Mouse (Mus musculus) heart, postnatal 14 days (tissue): ENCODE data around the gene Plpp6. TPM values are rescaled to one million over a fixed set of nuclear protein-coding genes. Genes with fewer than 3 reads are reported as not detected.
A peak's percentile ranks its signal among the peaks of the same experiment; 100 is the strongest.
"Not testable (repeated sequence)": the region's sequence is repeated elsewhere in the genome, so short reads cannot be mapped to it uniquely, and the experiment has no call there.

Experiments
- DNase-seq, 2 experiments: peaks; one replicate each; pipeline ENCODE4 v3.0.0; 2021 to 2022
- intact Hi-C: fragments of 180-260 bp; cut with DNase I; formaldehyde crosslinking; loops from one replicate; pipeline ENCODE4 v1.15.1; 2025
- total RNA-seq, 2 experiments: library from RNA; stranded (reverse); gene quantifications; 2 replicates each; pipeline ENCODE4 v1.2.3; 2021

Plpp6 gene
- total RNA-seq, 2 experiments from 2014 or later, result 6.1 to 6.2 TPM

DNA sequence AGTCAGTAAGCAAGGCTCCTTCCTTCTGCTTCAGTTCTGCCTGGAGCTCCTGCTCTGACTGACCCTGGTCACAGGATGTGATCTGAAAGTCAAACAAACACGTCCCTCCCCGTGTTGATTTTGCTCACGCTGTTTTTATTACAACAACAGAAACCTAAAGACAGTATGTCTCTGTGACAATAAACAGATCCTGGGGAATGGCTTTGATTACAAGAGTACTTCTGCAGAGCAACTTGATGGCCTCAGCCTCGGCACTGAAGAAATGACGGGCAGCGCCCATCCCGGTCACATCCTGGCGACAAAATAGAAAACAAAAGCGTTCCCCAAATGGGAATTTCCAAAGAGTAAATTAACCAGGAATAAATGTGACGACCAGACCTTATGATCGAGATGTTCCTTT, 6.5 kb downstream of the Plpp6 start:
- DNase-seq, result no peak
- intact Hi-C loops, result loop anchor here (2.0 to 10.0 kb wide), 3 partner anchors 19 to 535 kb away; partner anchors contain the start of gene Jak2

DNA sequence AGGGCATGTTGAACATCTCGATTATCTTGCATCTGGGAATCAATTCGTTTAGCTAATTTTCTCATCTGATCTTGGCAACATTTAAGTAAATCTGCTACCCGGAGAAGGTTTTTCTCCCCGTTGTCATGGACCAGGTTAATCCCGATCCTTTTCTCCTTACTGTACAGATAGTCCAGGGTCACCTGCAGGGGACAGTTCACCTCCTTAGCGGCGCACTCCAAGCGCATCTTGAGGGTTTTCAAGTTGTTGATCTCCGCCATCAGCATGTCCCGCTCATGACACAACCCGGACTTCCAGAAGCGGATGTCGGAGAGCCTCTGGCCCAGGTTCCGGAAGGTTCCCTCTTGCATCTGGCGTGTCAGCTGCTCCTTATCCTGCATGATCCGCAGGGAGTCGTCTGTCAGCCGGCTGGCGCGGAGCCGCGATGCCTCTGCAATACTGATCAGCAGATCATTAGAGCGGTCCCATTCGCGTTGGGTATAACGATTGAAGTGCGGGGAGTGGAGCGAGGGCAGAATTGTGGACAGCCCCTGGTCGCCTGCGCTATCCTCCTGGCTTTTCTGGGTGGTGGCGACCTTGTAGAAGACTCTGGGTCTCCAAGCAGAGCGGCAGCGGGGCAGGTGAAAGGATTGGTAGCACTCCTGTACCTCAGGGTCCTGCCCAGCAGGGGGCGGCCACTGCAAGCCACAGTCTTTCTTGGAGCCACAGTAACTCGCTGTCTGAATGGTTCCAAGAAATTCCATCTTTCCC, 11.3 kb downstream of the Plpp6 start:
- intact Hi-C loops, result loop anchor here (2.0 to 10.0 kb wide), 3 partner anchors 277 to 530 kb away; partner anchors contain the start of gene Jak2
- peak; percentile 81 to 83 for DNase-seq

DNA sequence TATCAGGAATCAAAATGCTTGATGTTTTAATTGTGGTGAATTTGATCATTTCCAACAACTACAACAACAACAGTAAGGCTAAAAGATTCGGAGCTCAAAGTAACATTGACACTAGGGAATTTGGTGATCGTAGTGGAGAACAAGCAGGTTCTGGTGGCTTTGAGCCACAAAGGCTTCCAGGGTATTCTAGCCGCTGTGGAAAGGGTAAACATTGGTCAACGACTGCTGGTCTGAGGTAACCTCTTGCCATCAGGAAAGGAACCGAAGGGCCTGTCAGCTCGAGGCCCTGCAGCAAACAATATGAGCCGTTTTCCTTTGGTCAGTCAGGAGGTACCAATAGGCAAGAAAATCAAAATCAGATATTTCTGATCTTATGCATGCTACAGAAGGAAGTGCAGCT, 18.9 kb downstream of the Plpp6 start:
- intact Hi-C loops, result no loop called here
- no peak for DNase-seq

DNA sequence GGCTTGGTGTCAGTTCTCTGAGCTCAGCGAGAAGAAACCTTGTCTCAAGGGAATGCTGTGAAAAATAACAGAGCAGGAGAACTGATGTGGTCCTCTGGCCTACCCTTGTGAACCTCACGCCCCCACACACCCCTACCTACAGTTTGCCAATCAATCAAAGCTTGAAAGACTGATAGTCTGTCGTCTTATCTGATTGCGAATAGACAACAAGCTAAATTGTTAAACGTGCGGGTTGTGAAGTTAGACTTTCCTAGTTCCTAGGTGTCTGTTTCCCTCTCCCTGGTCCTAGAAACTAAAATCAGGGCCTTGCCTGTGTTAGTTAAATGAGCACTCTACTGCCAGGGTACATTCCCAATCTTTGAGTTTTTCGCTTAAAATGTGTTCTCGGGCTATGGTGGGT, 25.8 kb downstream of the Plpp6 start:
- intact Hi-C loops, result loop anchor here (2.0 kb wide), 1 partner anchor 19 kb away; no protein-coding TSS in a partner anchor

DNA sequence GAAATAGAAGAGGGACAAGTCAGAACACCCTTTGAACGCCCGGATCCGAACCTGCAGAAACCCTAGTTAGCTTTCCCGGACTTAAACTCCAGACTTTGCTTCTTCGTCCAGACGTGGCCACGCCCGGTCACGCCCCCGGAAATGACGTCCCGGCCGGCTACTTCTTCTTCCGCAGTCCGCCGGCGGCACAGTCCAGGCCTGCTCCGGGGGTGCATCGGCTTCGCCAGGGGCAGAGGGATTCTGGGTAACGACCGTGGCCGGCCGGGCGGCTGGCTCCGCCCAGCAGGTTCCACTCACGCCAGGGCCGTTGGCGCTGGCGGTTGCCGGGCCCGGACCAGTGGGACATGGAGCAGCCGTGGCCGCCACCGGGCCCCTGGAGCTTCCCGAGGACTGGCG, 26.4 kb downstream of the Plpp6 start, which contains the start of gene Cdc37l1:
Gene Cdc37l1 (plus strand): TSS at position 159 of the 396 bp plus-strand sequence.
- DNase-seq, result peak; percentile 98 to 100
- intact Hi-C loops, result loop anchor here (2.0 to 5.0 kb wide), 4 partner anchors 35 to 262 kb away; partner anchors contain the start of genes Ak3, Jak2 and Rcl1

More for the DNA sequence above, 25.8 kb downstream of the Plpp6 start:
- DNase-seq, result no peak

DNA sequence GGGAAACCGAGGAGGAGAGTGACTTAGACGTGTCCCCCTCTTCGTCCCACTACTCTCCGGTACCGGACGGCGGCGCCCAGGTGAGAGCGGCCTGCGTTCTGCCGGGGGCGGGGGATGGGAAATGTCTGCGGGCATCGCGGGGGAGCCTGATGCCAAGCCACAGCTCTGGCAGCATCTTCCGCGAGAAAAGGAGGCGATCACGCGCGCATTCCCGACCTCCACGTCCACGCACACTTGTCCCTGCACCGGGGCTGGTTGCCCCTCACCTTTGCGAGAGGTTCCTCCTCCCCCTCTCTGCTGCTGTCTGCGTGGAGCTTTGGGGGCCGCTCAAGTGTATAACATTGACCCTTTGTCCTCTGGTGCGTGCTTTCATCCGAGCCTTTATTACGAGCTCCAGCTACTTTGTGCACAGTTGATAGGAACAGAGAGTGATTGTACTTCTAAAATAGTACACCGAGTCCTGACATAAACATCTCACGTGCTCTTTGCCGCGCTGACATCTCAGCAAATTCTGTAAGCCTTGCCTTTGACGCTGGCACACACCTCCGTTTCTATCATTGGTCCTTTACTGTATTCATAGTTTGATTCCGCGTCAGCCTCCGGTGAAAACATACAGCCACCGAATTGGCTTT, 27.0 kb downstream of the Plpp6 start:
- no peak for DNase-seq
- intact Hi-C loops, result loop anchor here (2.0 to 5.0 kb wide), 4 partner anchors 34 to 262 kb away; partner anchors contain the start of genes Ak3, Jak2 and Rcl1

DNA sequence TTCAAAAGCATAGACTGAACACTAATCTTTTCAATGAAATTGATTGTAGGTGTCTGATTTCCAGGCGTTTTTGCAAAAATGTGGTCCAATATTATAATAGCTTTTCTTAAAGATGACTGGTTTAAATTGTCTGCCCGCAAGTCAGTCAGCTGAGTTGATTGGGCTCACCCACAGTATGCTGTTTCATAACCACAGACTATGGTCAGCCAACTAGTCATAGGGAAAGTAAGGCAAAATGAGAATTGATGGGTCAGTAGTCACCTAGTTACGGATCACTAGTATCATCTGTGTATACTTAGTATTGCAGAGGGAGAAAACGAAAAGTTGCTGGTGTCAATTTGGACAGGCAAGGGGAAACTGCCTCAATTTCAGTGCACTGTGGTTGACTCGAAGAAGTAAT, 27.6 kb downstream of the Plpp6 start:
- DNase-seq, result no peak
- intact Hi-C loops, result loop anchor here (2.0 to 5.0 kb wide), 4 partner anchors 33 to 261 kb away; partner anchors contain the start of genes Ak3, Jak2 and Rcl1

DNA sequence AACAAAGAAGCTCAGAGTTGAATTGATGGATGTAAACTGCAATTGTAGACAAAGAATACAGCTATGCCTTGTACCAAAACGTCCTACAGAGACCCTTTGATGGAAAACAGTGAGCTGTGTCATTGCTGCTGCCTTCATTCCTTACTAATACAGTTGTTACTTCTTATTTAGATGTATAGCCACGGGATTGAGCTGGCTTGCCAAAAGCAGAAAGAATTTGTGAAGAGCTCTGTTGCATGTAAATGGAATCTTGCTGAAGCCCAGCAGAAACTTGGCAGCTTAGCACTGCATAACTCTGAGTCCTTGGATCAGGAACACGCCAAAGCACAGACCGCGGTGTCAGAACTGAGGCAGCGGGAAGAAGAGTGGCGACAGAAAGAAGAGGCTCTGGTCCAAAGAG, 31.1 kb downstream of the Plpp6 start:
- intact Hi-C loops, result loop anchor here (5.0 kb wide), 3 partner anchors 52 to 257 kb away; partner anchors contain the start of genes Ak3, Jak2 and Rcl1
- peak; percentile 21 to 42 for DNase-seq

DNA sequence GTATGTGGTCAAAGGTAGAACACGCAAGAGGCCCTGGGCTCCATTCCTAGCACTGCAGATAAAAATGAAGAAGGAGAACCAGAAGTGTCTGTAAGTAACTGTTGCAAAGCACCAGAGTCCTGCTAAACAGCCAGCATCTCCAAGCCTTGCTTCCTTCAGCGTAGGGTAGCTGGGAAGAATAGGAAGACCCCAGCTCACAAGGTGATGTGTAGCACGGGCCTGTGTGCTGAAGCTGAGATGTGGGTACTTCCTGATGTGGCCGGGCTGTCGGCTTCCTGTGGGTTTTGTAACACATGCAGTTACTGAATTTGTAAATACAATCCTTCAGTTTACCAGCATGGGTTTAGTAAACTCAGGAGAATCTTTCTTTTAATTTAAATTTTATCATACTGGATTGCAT, 31.6 kb downstream of the Plpp6 start:
- no peak for DNase-seq
- intact Hi-C loops, result no loop called here

DNA sequence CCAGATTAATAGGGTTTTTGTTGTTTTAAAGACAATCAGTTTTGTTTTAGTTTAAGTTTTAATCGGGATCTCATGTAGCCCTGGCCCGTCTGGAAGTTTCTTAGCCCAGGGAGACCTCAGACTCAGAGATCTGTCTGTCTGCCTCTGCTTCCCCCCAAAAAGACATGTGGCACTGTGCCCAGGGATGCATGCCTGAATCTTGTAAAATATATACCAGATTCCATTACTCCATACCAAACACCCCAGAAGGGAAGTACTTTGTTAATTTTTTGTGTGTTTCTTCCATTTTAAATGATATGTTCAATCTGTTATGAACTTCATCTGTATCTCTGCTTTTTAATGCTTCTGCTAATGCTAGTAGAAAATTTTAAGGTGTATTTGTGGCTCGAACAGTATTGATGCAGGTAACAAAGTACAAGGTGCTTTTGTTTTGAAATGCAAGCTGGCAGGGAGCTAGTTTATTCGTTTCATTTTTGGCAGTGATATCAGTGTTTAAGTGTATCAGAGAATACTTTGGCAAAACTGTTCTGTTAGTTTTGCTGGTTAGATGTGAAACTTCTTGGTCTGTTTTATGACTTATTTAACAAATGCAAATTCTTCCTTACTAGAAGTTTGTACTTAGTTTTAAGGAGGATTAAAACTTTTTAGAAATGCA, 34.4 kb downstream of the Plpp6 start:
- no peak for DNase-seq
- intact Hi-C loops, result no loop called here

DNA sequence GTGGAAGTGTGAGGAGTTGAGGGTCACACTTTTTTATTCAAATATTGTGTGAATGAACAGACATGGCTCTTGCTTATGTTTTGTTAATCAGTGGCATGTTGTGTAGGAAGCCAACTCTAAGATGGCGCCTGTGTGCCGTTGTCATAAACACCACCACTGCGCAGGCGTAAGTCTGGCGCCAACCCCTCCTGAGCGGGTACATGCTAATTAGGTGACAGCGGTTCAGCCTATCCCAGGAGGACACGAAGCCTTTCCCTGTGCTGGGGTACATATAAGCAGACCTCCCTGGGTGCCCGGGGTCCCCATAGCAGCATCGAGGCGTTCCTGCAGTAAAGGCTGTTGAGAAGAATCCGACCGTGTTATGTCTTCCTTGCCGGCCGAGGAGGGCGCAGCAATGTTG, 36.6 kb downstream of the Plpp6 start:
- intact Hi-C loops, DNase-seq: not testable (repeated sequence)

DNA sequence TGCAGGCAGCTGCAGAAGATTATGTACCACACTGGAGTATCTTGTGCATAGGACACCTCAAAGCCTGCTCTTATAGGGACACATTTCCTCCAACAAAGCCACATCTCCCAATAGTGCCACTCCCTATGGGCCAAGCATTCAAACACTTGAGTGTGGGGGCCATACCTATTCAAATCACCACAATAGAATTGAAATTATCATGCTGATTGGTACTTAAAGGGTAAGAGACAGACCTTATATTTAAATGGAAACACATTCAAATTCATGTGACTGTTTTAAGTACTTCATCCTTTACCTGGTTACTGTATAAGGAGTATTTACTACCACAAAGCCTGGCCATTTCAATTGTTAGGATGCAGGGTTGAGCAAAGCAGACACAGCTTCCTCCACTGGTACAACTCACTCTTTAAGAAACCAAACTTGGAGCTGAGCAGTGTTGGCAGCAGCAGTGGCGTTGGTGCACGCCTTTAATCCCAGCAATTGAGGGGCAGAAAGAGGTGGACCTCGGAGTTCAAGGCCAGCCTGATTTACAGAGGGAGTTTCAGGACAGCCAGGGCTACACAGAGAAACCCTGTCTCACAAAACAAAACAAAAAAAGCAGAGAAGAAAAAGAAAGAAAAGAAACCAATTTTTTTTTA, 44.4 kb downstream of the Plpp6 start:
- intact Hi-C loops, result no loop called here
- no peak for DNase-seq

DNA sequence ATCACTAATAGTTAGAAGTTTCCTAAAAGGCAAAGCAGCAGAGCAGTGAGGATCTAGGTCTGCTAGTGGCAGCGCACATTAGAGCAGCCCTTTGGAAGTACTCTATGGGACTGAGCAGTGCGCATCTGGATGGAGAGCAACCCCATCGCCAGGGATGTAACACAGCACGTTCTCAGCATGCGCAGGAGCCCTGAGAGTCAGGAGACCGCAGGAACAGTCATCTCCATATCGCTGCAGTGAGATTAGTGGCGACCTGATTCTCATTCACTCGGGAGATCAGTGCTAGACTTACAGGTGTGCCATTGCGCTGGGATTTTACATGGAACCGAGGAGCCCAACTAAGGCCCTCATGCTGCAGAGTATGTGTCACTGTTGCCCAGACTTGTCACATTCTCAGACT, 45.3 kb downstream of the Plpp6 start:
- intact Hi-C loops, result no loop called here
- DNase-seq, result no peak

DNA sequence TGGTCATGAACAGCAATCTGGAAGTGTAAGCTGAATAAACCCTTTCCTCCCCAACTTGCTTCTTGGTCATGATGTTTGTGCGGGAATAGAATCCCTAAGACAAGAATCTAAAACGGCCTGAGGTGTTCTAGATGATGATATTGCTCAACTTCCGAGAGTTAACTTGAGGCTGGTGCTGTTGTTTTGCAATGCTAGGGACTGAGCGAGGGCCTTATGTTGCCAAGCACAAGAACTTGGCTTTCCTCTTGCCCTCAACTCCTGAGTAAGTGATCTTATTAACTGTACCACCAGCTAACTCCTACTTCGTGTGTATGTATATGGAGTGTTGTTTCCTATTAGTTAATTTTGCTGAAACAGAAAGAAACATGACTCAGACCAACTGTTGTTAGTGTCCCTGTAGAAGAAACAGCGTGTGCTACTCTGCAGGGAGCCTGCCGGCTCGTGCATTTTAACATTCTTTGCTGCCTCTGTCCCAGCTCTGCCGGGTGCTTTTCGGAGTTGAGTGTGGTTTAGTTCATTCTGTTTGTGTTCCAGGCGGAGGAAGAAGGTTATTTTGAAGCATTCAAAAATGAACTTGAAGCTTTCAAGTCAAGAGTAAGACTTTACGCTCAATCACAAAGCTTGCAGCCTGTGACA, 47.7 kb downstream of the Plpp6 start:
- DNase-seq, result no peak
- intact Hi-C loops, result no loop called here

DNA sequence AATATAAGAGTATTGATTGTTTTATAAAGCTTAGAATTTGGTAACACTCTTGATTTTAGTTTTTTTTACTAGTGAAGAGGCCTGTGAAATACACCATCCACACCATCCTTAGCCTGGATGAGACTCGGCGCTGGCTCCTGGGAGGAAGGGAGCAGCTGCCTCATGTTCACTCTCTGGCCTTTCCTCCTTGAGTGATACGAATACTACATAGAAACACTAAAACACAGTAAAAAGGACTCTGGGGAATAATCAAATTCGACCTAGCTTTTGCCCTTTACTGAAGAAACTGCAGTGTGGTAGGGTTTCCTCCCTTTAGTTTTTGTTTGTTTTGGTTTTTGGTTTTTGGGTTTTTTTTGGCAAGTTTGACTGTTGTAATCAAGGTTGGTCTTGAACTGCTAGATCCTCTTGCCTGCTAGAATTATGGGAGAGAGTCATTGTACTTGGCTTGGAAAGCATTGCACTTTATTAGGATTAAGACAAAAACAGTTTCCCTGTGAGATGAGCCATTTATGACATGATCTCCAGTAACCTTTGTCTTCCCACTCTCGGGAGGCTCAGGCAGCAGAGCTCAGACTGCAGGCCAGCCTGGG, 50.8 kb downstream of the Plpp6 start:
- intact Hi-C loops, result no loop called here
- no peak for DNase-seq

DNA sequence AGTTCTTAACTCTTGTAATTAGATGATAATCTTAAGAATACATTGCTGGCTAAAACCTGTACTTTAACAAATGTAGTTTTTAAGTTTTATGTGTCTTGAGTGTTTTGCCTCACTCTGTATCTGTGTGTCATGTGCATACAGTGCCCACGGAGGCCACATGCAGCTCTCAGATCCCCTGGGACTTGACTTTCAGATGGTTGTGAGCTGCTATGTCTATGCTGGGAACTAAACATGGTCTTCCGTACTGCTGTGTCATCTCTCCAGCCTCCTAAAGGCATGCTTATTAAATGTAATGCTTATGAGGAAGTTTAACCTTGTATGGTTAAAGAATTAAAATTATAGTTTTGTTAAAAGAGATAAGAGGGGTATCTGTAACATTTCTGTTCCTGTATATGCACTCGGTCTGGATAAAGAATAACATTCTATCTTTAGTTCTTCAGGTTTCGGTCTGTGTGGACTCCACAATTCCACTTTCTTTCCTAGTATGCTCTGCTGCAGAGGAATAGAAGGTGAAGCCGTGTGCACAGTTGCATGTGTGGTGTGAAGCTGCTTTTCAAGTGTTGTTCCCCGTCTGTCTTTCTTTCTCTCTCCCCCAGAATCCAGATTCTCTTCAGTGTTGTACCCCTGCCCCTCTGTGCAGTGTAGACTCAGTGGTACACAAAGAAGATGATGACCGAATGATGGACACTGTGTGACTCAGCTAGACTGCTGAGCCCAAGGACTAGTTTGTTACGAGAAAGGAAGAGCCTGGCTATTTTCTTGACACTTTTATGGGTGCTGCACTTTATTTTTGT, 51.9 kb downstream of the Plpp6 start:
- intact Hi-C loops, result no loop called here
- no peak for DNase-seq

DNA sequence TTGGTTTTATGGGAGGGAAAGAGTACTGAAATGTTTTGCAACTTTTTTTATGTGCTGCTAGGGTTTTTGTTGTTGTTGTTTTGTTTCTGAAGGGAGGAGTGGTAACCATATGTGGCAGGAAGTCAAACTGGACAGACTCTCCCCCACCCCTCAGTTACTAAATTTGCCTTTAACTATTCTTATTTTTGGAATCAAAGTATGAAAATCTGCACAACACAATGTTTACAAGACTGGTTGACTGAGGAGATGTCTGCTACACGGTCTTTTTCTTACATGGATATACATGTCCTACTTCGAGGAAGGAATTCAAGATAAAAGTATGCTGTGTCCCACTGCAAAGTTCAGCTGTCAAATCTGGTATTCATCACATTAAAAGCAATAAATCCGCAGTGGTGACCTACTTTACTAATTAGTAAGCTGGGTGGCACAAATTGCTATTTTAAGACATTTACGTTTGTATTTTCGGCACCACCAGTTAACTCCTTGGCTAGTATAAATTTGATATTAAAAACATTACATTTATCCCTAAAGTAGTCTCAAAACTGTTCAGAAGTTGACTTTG, 52.5 kb downstream of the Plpp6 start:
- DNase-seq, result no peak
- intact Hi-C loops, result no loop called here
